Mouse (Mus musculus) telencephalon, adult 2 months (tissue): Measurements from ENCODE around the gene Col8a2.

ENCODE experiments used
- DNase-seq: peaks from one replicate; pipeline ENCODE4 v3.0.0-alpha.2; 2011; ENCODE audit warnings: low read depth, low spot score

Col8a2 gene

GRCm38 (mm10) chr4:126286492-126286891, at the start of gene Col8a2:
Gene Col8a2 (plus strand): TSS chr4:126286793.
- no peak for DNase-seq

GRCm38 (mm10) chr4:126237721-126238242, 48.8 kb upstream of the Col8a2 start:
- peak; percentile 81 for DNase-seq

- DNase-seq: no peak
Observed at GRCm38 (mm10) chr4:126239862-126240475, 46.6 kb upstream of the Col8a2 start.

DNA sequence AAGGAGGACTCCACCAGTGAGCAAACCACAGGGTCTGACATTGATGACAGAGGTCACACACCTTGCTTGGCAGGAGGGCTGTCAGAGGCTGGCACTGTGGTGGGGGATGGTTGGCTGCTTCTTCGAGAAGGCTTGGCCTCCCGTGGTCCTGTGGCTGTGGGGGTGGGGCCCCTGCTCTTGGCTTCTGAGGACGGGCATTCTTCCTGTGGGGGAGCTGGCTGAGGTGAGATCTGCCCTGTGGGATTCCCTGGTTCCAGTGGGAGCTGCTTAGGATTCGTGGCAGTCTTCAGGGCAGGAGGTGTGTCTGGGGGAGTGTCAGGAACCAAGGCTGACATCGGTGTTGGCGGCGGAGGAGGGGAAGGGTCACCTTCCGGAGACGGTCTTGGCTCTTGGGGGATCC, 44.6 kb upstream of the Col8a2 start:
- no peak for DNase-seq

GRCm38 (mm10) chr4:126242510-126242909, 44.1 kb upstream of the Col8a2 start:
- no peak for DNase-seq

GRCm38 (mm10) chr4:126246202-126246889, 40.2 kb upstream of the Col8a2 start:
- peak; percentile 88 for DNase-seq

DNA sequence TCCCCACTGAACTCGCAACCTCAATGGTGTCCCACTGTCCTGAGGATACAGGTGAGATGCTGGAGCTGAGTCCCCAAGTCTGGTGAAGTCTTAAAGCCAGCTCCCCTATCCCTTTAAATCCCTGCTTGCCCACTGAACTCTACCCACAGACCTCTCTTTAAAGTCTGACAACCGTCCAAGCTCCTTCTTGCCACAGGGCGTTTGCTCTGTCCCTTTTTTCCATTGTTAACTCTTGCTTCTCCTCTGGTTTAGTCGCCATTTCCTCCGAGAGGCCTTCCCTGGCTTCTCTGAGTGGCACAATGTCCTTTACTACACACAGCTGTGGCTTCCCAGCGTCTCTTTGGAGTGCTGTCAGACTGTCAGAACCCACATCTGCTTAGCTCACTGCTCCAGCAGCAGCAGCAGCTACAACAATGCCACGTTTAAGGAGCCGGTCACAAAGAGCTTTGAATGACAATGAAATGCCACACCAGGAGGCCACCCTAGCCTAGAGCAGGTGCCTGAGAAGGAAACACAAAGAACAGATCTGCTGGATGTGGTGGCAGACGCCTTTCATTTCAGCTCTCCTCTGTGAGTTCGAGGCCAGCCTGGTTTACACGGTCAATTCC, 38.2 kb upstream of the Col8a2 start:
- no peak for DNase-seq

DNA sequence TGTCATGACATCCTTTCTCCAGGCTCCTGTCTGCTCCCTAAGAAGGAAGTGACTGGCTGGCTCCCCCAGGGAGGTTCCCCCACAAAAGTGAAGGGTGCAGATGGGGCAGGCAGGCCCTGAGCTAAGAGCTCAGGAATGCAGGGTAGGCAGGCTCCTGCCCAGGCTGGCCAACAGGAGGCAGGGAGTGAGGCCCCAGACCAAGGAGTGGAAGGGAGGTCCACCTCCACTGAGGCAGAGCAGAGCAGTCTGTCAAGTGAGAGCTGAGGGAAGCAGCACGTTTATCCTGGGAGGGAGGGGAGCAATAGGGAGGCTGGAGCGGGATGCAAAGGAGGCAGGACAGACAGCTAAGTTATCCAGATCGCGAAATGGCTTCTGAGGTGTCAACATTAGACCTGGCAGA, 35.9 kb upstream of the Col8a2 start:
- no peak for DNase-seq

DNA sequence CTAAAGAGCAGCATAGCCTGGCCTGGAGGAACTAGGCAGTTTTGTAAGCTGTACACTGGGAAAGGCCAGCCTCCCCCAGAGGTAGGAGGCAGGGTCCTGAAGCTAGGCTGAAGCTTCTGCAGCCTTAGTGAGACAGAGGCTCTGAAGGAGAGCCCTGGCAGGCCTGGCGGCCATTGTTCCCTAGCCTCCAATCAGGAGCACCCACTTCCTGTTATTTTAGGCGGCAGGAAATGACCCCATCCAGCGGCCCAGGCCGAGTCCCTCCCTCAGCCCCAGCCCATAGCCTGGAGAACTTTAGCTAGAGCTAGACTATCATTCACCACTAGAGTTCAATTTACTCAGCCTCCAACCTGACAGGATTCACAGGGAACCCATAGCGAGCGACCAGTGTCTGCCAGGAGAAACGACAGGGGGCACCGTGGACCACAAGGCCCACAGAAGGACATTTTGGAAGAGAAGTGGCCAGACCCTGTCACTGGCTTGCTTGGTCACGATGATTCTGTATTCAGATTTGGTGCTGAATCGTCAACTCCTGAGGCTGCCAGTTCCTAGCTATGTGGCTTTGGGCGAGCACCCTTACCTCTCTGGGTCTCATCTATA, 34.8 kb upstream of the Col8a2 start:
- no peak for DNase-seq

DNA sequence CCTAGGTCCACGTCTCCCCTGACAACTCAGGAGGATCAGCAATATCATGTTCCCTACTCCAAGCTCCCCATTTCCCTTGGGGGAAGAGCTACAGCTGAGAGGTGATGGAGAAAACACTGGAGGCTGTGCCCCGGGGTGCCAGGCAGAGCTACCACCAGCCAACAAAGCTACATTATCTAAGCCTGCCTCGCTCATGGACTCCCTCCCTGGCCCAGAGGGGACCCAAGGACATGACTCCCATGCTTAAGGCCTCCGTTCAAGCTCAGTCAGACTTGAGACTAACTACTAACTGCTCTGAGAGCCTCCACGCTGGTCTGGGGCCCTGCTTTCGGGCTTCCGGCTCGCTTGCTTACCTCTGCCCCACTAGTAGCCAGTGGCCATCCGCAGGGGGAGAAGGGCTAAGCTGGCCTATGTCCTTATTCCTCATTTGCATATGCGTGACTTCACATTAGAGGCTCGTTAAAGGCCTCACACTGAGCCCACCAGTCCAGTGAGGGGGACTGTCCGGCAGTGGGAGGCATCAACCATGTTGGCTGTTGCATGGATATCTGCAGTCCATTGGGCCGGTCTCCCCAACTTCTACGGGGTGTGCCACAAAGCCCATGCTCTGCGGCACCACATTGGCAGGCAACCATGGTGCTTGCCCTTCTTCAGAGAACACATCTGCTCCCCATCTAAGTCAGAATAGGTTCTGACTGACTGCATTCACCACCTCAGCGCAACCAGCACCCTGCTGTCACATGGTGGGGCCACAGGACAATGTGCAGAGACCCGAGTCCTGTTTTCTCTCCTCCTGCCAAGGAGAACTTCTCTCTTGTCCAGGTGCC, 34.0 kb upstream of the Col8a2 start:
- DNase-seq: no peak

DNA sequence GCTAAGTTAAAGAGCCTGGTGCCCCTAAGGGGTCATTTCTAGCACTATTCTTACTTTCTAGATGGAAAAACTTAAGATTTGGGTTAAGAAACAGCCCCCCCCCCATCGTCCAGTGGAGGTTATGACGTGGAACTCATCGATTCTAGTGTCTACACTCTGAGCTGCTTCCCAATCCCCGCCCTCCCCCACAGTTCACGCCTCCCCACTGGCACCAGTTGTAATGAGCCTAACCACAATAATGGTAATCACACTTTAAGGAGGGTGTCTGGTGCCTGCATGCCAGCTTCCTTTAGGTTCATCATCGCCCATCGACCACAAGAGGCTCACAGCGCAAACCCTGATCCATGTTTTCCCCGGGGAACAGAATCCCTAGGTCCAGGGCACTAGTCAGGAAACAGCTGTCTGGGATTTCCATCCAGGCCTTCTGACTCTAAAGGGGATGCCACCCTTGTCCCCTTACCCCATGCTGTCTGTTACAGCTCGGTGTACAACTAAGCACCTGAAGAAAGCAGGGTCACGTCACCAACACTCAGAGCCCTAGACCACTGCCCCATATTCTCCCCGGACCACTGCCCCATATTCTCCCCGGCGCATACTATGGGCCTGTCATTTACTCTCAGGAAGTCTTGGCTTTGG, 32.8 kb upstream of the Col8a2 start:
- DNase-seq: no peak

GRCm38 (mm10) chr4:126254315-126255112, 32.1 kb upstream of the Col8a2 start:
- peak; percentile 80 for DNase-seq

- DNase-seq: no peak
Observed at GRCm38 (mm10) chr4:126255113-126256001, 31.2 kb upstream of the Col8a2 start.

- DNase-seq: peak; percentile 69
Observed at GRCm38 (mm10) chr4:126256131-126256791, 30.3 kb upstream of the Col8a2 start, which contains the start of gene Map7d1. Gene Map7d1 (minus strand): TSS chr4:126256343.

GRCm38 (mm10) chr4:126256967-126257881, 29.4 kb upstream of the Col8a2 start:
- DNase-seq: no peak

- no peak for DNase-seq
Observed at GRCm38 (mm10) chr4:126259063-126259462, 27.5 kb upstream of the Col8a2 start.

GRCm38 (mm10) chr4:126259523-126260160, 27.0 kb upstream of the Col8a2 start:
- DNase-seq: no peak
